ENCODE assay signal across 9 mouse cellular contexts in genomic region chr2:26121541-26122083, GRCm38 (mm10). TPM values are rescaled to one million over a fixed set of nuclear protein-coding genes. Genes with fewer than 3 reads are reported as not detected.
A peak's percentile ranks its signal among the peaks of the same experiment; 100 is the strongest.
DNase-seq lines count a peak whose midpoint lies in the region; ATAC-seq and TF ChIP-seq lines count a peak whose summit lies in the region.
"Had no signal": no experiment of that assay in that cellular context is flagged by ENCODE, and none has a peak within 500 bp of the region (broad histone marks: within the 10 kb centered on the region; RNA-seq: fewer than 3 reads in every experiment).

No protein-coding gene starts in this region.

- H3K9ac ChIP-seq in heart, embryonic 13.5 days = peak overlapping the region; percentile 92
- no peak overlapping the region for H3K9ac ChIP-seq in ES-E14 (ENCODE audit: insufficient read depth, low read depth, low read length, poor library complexity, severe bottlenecking)
- H3K9ac ChIP-seq in heart, postnatal 0 days (replicated peaks; ENCODE audit: low read depth, low read length) = peak overlapping the region; percentile 57
- H3K9ac ChIP-seq in liver, postnatal 0 days (replicated peaks) = no peak overlapping the region

- in situ Hi-C loops in ES-E14 (cut with MboI; ENCODE audit: low sequenced_read_pairs in 2 of 2, unreplicated experiment in 2 of 2) = no loop called here

- ATAC-seq in heart, embryonic 13.5 days (ENCODE audit: extremely low read depth, insufficient number of reproducible peaks, low FRiP score, low TSS enrichment) = no peak
- ATAC-seq in heart, postnatal 0 days (ENCODE audit: insufficient read depth, low read depth) = no peak
- ATAC-seq in liver, postnatal 0 days = no peak
- ATAC-seq in activated CD4-positive, CD25-positive, alpha-beta regulatory T cell, adult 4 months = no peak

- no peak for TF ChIP-seq EP300 in heart, postnatal 0 days (IDR thresholded peaks at IDR 0.05; ENCODE audit: low read depth)
- TF ChIP-seq EP300 in liver, postnatal 0 days (IDR thresholded peaks at IDR 0.05; ENCODE audit: low read depth) = no peak

- H3K36me3 ChIP-seq in heart, embryonic 13.5 days = no peaks in the 10 kb centered on the region
- no peaks in the 10 kb centered on the region for H3K36me3 ChIP-seq in ES-E14 (ENCODE audit: control insufficient read depth, insufficient read depth, low read length, poor library complexity, severe bottlenecking)
- no peaks in the 10 kb centered on the region for H3K36me3 ChIP-seq in heart, postnatal 0 days (replicated peaks; ENCODE audit: control insufficient read depth, insufficient read depth, low read length)
- no peaks in the 10 kb centered on the region for H3K36me3 ChIP-seq in liver, postnatal 0 days (replicated peaks; ENCODE audit: insufficient read depth, low read length)

- H3K27me3 ChIP-seq in heart, embryonic 13.5 days (replicated peaks) = peaks cover 44% of the 10 kb centered on the region
- peaks cover 4% of the 10 kb centered on the region; the same call in 1 of the 2 replicates for H3K27me3 ChIP-seq in heart, postnatal 0 days (ENCODE audit: control insufficient read depth, insufficient read depth, low read length)
- peaks cover 18% of the 10 kb centered on the region for H3K27me3 ChIP-seq in liver, postnatal 0 days (ENCODE audit: insufficient read depth, low read length)

- DNase-seq in heart, postnatal 4 days = no peak
- no peak for DNase-seq in ES-E14 (ENCODE audit: low read depth, low spot score)
- no peak for DNase-seq in heart, postnatal 0 days (ENCODE audit: low spot score)
- no peak for DNase-seq in liver, postnatal 0 days
- no peak for DNase-seq in adrenal gland, postnatal 36 days
- DNase-seq in urinary bladder, adult 18-20 months (ENCODE audit: low spot score in 2 of 2) = no peak
- DNase-seq: thymus, postnatal 14 days had no signal

- peak overlapping the region; percentile 98 for H3K4me2 ChIP-seq in heart, embryonic 13.5 days
- peak overlapping the region; percentile 89 for H3K4me2 ChIP-seq in heart, postnatal 0 days (ENCODE audit: low read depth, low read length)
- H3K4me2 ChIP-seq in liver, postnatal 0 days (ENCODE audit: low read depth, low read length) = peak overlapping the region; percentile 81

- no peak overlapping the region for H3K27ac ChIP-seq in heart, embryonic 13.5 days (replicated peaks)
- H3K27ac ChIP-seq in ES-E14 (ENCODE audit: insufficient read depth, low read depth, low read length, poor library complexity, severe bottlenecking) = no peak overlapping the region
- peak overlapping the region; percentile 71; the same call in 1 of the 2 replicates for H3K27ac ChIP-seq in heart, postnatal 0 days (ENCODE audit: low read depth)
- H3K27ac ChIP-seq in liver, postnatal 0 days (ENCODE audit: low read depth) = no peak overlapping the region

- peaks cover 48% of the 10 kb centered on the region for H3K4me1 ChIP-seq in heart, embryonic 13.5 days
- peaks cover 12 to 19% of the 10 kb centered on the region in 2 experiments; a peak in 2 of 4 replicates for H3K4me1 ChIP-seq in ES-E14 (ENCODE audit: control insufficient read depth in 2 of 2, insufficient read depth in 2 of 2, low read length in 2 of 2, poor library complexity in 1 of 2)
- H3K4me1 ChIP-seq in heart, postnatal 0 days (ENCODE audit: control insufficient read depth, insufficient read depth) = peaks cover 35% of the 10 kb centered on the region
- peaks cover 40% of the 10 kb centered on the region for H3K4me1 ChIP-seq in liver, postnatal 0 days (ENCODE audit: insufficient read depth)

- peak overlapping the region; percentile 83 for H3K4me3 ChIP-seq in heart, embryonic 13.5 days
- peak overlapping the region; percentile 70 to 80 for H3K4me3 ChIP-seq in ES-E14 (ENCODE audit: insufficient read depth in 1 of 2, low read depth in 1 of 2, low read length in 2 of 2, poor library complexity in 1 of 2, severe bottlenecking in 1 of 2)
- peak overlapping the region; percentile 84 for H3K4me3 ChIP-seq in heart, postnatal 0 days (ENCODE audit: low read depth, low read length)
- peak overlapping the region; percentile 62 for H3K4me3 ChIP-seq in liver, postnatal 0 days (ENCODE audit: low read depth, low read length)

- TF ChIP-seq CTCF in heart, postnatal 0 days (IDR thresholded peaks at IDR 0.05; ENCODE audit: low read depth) = no peak
- TF ChIP-seq CTCF in liver, postnatal 0 days (IDR thresholded peaks at IDR 0.05; ENCODE audit: low read depth) = no peak

- H3K9me3 ChIP-seq in heart, embryonic 13.5 days = no peaks in the 10 kb centered on the region
- no peaks in the 10 kb centered on the region for H3K9me3 ChIP-seq in ES-E14 (ENCODE audit: control insufficient read depth, insufficient read depth, low read depth, low read length)
- no peaks in the 10 kb centered on the region for H3K9me3 ChIP-seq in heart, postnatal 0 days (replicated peaks; ENCODE audit: control insufficient read depth, low read length)
- H3K9me3 ChIP-seq in liver, postnatal 0 days (ENCODE audit: low read length) = no peaks in the 10 kb centered on the region

- 32% methylated on average over 17 of the region's 17 CpGs for WGBS in heart, embryonic 13.5 days
- WGBS in heart, postnatal 0 days = 39% methylated on average over 17 of the region's 17 CpGs
- 33% methylated on average over 17 of the region's 17 CpGs for WGBS in liver, postnatal 0 days (ENCODE audit: insufficient replicate concordance)

TF ChIP-seq in ES-E14, 5 proteins besides CTCF, POLR2A, EP300 and RAD21:
- TF ChIP-seq ZNF384 (IDR thresholded peaks at IDR 0.05; ENCODE audit: low read depth, low read length) = no peak
- no peak for TF ChIP-seq MAFK (IDR thresholded peaks at IDR 0.05; ENCODE audit: insufficient read depth, low read depth, low read length)
- TF ChIP-seq CHD2 (IDR thresholded peaks at IDR 0.05; ENCODE audit: low read depth, low read length) = no peak
- TF ChIP-seq ZC3H11A (IDR thresholded peaks at IDR 0.05; ENCODE audit: borderline replicate concordance, low read depth, low read length) = no peak
- TF ChIP-seq HCFC1 (IDR thresholded peaks at IDR 0.05; ENCODE audit: borderline replicate concordance, insufficient read depth, low read length) = no peak

RNA-seq across cellular contexts. Expression of gene Nacc2, which starts 1.4 kb away (rescaled TPM):
- polyA plus RNA-seq in heart, embryonic 13.5 days (2015; fragmentation: Nextera tagmentation; extraction: Ambion mirVana) = 5.4 and 6.1 TPM in 2 replicates
- total RNA-seq in heart, postnatal 4 days (2021) = 10 to 100 TPM; 11.1 to 11.4 TPM
- total RNA-seq in ES-E14 (2012; rRNA removed) = 4.8 and 6.0 TPM in 2 replicates
- 6.8 and 20.6 TPM in 2 replicates for total RNA-seq in heart, postnatal 0 days (2014; rRNA removed; ENCODE audit: low replicate concordance)
- polyA plus RNA-seq in heart, postnatal 0 days (2015; fragmentation: Nextera tagmentation; extraction: Ambion mirVana) = 5.4 and 6.9 TPM in 2 replicates
- polyA plus RNA-seq in liver, postnatal 0 days (2015; fragmentation: Nextera tagmentation; extraction: Ambion mirVana) = 3.9 and 4.9 TPM in 2 replicates
- polyA plus RNA-seq in activated CD4-positive, CD25-positive, alpha-beta regulatory T cell, adult 4 months (2017; shearing (Covaris generic)) = 1 to 10 TPM; 1.1 to 1.3 TPM
- total RNA-seq in adrenal gland, postnatal 36 days (2021) = 10 to 100 TPM; 33.3 to 40.1 TPM

Comparison
In these comparisons a context has a peak if more than half of its experiments do, and no peak if none do; other contexts are left out.
1. H3K9ac ChIP-seq: peak in heart, embryonic 13.5 days (single experiment) and heart, postnatal 0 days (single experiment); none in ES-E14 (single experiment) and liver, postnatal 0 days (single experiment).
2. Peak in every context shown above with its lines, with median percentiles within 50 percentile points of each other: H3K4me2 ChIP-seq and H3K4me3 ChIP-seq.